Mouse (Mus musculus) stomach, embryonic 14.5 days (tissue): ENCODE results near the gene Abcd4. TPM values are rescaled to one million over a fixed set of nuclear protein-coding genes. Genes with fewer than 3 reads are reported as not detected.

Experiments
- ATAC-seq: fragments of 200-750 bp; cut with Nextera tagmentation; 2 replicates; pipeline ENCODE4 v1.8.0; 2017; ENCODE audit warnings: low read depth, moderate TSS enrichment; ENCODE audit not compliant: insufficient number of reproducible peaks, insufficient read depth, low FRiP score
- H3K27ac ChIP-seq: fragments of 300-500 bp; sonication (generic); 2 replicates; pipeline ENCODE4 v1.5.1; 2014; ENCODE audit warnings: mild to moderate bottlenecking, low read length, moderate library complexity, mixed read lengths
- H3K27me3 ChIP-seq: fragments of 300-500 bp; sonication (generic); 2 replicates; pipeline ENCODE4 v1.6.1; 2014; ENCODE audit warnings: low read length, control low read depth, mixed read lengths; ENCODE audit not compliant: control insufficient read depth, insufficient read depth
- H3K36me3 ChIP-seq: fragments of 300-500 bp; sonication (generic); 2 replicates; pipeline ENCODE4 v1.6.1; 2014; ENCODE audit warnings: mild to moderate bottlenecking, control low read depth, low read length, moderate library complexity, mixed read lengths; ENCODE audit not compliant: control insufficient read depth, insufficient read depth
- H3K4me1 ChIP-seq: fragments of 300-500 bp; sonication (generic); 2 replicates; pipeline ENCODE4 v1.6.1; 2014; ENCODE audit warnings: low read length, control low read depth, mixed read lengths; ENCODE audit not compliant: control insufficient read depth, insufficient read depth
- H3K4me2 ChIP-seq: fragments of 300-500 bp; sonication (generic); replicated peaks from 2 replicates; pipeline ENCODE4 v1.6.1; 2014; ENCODE audit warnings: low read depth, low read length, control low read depth
- H3K4me3 ChIP-seq: fragments of 300-500 bp; sonication (generic); 2 replicates; pipeline ENCODE4 v1.5.1; 2014; ENCODE audit warnings: low read depth, low read length, control low read depth
- H3K9ac ChIP-seq: fragments of 300-500 bp; sonication (generic); replicated peaks from 2 replicates; pipeline ENCODE4 v1.6.1; 2014; ENCODE audit warnings: low read depth, mild to moderate bottlenecking, control low read depth, low read length, moderate library complexity, mixed read lengths
- H3K9me3 ChIP-seq: fragments of 300-500 bp; sonication (generic); 2 replicates; pipeline ENCODE4 v1.6.1; 2016; ENCODE audit warnings: low read depth, low read length, control low read depth; ENCODE audit not compliant: control insufficient read depth
- WGBS: fragments of 180-500 bp; shearing (Covaris S2); extraction: QIAGEN DNeasy Blood & Tissue Kit; methylation state at CpG from one replicate; pipeline ENCODE4 v1.1.7; 2014; 5-methylcytosine and 5-hydroxymethylcytosine counted together
- polyA plus RNA-seq: library from polyadenylated mRNA; unstranded; fragments of >200 nt; fragmentation: Nextera tagmentation; extraction: Ambion mirVana; gene quantifications from 2 replicates; pipeline ENCODE4 v1.2.1, GENCODE M21; 2014

Abcd4 gene
- polyA plus RNA-seq, 1 experiment from 2014 or later, result 15.0 TPM

GRCm38 (mm10) chr12:84589825-84590761 is 27.1 kb downstream of the Abcd4 start:
- peak; percentile 73; the same call in 1 of the 2 replicates for ATAC-seq
- peak overlapping the region; percentile 100 for H3K4me2 ChIP-seq
- H3K27ac ChIP-seq, result no peak overlapping the region
- no peaks in the 10 kb centered on the region for H3K36me3 ChIP-seq
- H3K9me3 ChIP-seq, result no peaks in the 10 kb centered on the region
- no peaks in the 10 kb centered on the region for H3K27me3 ChIP-seq
- WGBS, result 1% methylated on average over 54 of the region's 54 CpGs
- peak overlapping the region; percentile 42 for H3K9ac ChIP-seq
- 0 out of 2 replicates have a peak, but pooled peaks cover 7% of the 10 kb centered on the region for H3K4me1 ChIP-seq
- H3K4me3 ChIP-seq, result peak overlapping the region; percentile 54

DNA sequence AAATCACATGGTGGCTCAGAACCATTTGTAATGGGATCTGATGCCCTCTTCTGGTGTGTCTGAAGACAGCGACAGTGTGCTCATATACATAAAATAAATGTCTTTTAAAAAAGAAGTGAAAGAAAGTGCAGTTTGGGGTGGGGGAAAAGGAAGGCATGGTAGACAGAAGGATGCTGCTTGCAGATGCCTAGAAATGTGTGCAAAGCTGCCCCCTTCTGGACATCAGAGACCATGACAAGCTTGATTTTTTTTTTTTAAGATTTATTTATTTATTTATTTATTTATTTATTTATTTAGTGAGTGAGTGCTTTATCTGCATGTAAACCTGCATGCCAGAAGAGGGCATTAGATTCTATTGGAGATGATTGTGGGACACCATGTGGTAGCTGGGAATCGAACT is 35.9 kb downstream of the Abcd4 start:
- H3K27me3 ChIP-seq, result no peaks in the 10 kb centered on the region
- 98% methylated on average over 2 of the region's 2 CpGs for WGBS
- H3K4me3 ChIP-seq, result no peak overlapping the region
- no peak for ATAC-seq
- H3K4me1 ChIP-seq, result no peaks in the 10 kb centered on the region
- H3K27ac ChIP-seq, result no peak overlapping the region
- H3K9me3 ChIP-seq, result no peaks in the 10 kb centered on the region
- H3K9ac ChIP-seq, result no peak overlapping the region
- H3K4me2 ChIP-seq, result no peak overlapping the region
- H3K36me3 ChIP-seq, result no peaks in the 10 kb centered on the region

DNA sequence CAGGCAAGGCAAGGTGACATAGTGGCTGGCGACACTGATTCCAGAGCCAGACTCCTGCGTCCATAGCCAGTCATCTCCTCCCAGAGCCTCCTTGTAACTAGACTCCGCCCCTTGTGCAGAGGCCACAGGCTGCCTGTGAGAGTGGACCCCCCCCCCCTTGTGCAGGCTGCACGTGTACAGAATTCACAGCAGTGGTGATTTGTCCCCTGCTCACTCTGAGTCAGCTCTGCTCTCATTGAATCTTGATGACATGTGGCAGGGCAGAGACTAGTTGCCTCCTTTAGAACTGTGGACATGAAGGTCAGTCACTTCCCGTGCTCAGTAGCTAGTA is 38.8 kb downstream of the Abcd4 start:
- no peaks in the 10 kb centered on the region for H3K4me1 ChIP-seq
- H3K36me3 ChIP-seq, result no peaks in the 10 kb centered on the region
- no peaks in the 10 kb centered on the region for H3K9me3 ChIP-seq
- peaks cover 3% of the 10 kb centered on the region for H3K27me3 ChIP-seq
- H3K4me2 ChIP-seq, result no peak overlapping the region
- no peak for ATAC-seq
- H3K27ac ChIP-seq, result no peak overlapping the region
- H3K9ac ChIP-seq, result no peak overlapping the region
- H3K4me3 ChIP-seq, result no peak overlapping the region
- 45% methylated on average over 5 of the region's 5 CpGs for WGBS

DNA sequence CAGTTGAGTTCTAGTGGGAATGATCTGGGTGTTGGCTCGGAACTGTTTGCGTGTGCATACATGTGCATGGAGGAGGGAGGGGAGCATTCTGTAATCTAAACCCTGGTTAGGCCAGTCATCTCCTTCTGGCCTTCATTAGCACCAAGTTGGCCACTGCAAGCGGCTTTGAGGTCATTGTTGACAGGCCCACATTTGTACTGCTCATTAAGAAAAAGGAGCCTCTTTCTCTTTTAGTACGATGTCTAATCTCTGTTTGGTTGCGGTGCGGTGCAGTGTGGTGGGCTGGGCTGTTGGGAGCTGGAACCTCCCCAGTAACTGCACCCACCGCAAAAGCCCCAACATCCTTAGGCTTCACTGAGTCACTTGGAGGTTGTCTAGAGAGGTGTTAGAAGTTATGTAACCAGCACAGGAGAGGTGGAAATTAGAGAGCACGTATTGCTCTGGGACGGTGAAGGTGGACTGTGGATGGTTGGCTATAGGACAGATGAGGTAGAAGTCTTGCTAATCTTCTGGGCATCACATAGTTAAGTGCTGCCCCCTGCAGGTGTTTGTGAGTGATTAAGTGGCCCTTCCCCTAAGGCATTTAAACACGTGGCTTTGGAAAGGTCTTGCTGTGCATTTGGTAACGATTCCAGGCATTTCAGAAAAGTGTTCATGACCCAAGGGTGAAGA is 39.3 kb downstream of the Abcd4 start:
- Histone ChIP-seq H3K27ac (no peak overlapping the region), H3K4me2 (no peak overlapping the region), H3K27me3 (peaks cover 8% of the 10 kb centered on the region), H3K9ac (no peak overlapping the region), H3K4me3 (no peak overlapping the region), H3K36me3 (no peaks in the 10 kb centered on the region), H3K4me1 (no peaks in the 10 kb centered on the region), H3K9me3 (no peaks in the 10 kb centered on the region)
- ATAC-seq, result no peak
- WGBS, result 72% methylated on average over 11 of the region's 11 CpGs

DNA sequence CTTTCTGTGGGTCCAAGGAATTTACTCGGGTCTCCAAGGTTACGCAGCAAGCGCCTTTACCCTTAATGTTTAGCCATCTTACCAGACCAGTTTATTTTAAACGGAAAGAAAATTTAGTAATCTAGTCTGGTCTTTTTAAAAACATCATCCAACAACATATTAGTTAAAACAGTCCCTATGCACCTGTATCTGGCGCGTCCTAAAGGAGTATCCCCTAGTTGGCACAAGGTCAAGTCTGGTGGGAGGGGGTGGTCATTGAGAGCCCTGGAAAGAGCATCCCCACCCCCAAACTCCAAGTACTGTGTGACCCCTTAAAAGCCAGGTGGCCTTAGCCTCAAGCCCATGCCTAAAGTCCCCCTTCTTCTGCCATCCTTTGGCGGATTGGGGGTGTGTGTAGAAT is 44.1 kb downstream of the Abcd4 start:
- H3K27me3 ChIP-seq, result peaks cover 33% of the 10 kb centered on the region
- no peak overlapping the region for H3K27ac ChIP-seq
- no peak overlapping the region for H3K9ac ChIP-seq
- H3K9me3 ChIP-seq, result no peaks in the 10 kb centered on the region
- no peaks in the 10 kb centered on the region for H3K36me3 ChIP-seq
- ATAC-seq, result no peak
- no peaks in the 10 kb centered on the region; the same call in 1 of the 2 replicates for H3K4me1 ChIP-seq
- WGBS, result 19% methylated on average over 7 of the region's 7 CpGs
- no peak overlapping the region for H3K4me3 ChIP-seq
- no peak overlapping the region for H3K4me2 ChIP-seq

GRCm38 (mm10) chr12:84572341-84572720 is 44.9 kb downstream of the Abcd4 start:
- H3K9me3 ChIP-seq, result no peaks in the 10 kb centered on the region
- no peak overlapping the region for H3K4me2 ChIP-seq
- peaks cover 39% of the 10 kb centered on the region for H3K27me3 ChIP-seq
- 5% methylated on average over 7 of the region's 7 CpGs for WGBS
- H3K27ac ChIP-seq, result no peak overlapping the region
- no peak overlapping the region for H3K4me3 ChIP-seq
- H3K36me3 ChIP-seq, result no peaks in the 10 kb centered on the region
- no peak overlapping the region for H3K9ac ChIP-seq
- no peak for ATAC-seq
- no peaks in the 10 kb centered on the region; the same call in 1 of the 2 replicates for H3K4me1 ChIP-seq

- no peak for ATAC-seq
- Histone ChIP-seq H3K27ac (no peak overlapping the region), H3K4me3 (no peak overlapping the region), H3K4me1 (no peaks in the 10 kb centered on the region; the same call in 1 of the 2 replicates), H3K9ac (no peak overlapping the region), H3K36me3 (no peaks in the 10 kb centered on the region), H3K9me3 (no peaks in the 10 kb centered on the region), H3K27me3 (peaks cover 40% of the 10 kb centered on the region), H3K4me2 (no peak overlapping the region)
- WGBS, result 1% methylated on average over 43 of the region's 43 CpGs
These were observed 45.5 kb downstream of the Abcd4 start for GRCm38 (mm10) chr12:84571466-84572340.
